Mouse (Mus musculus): ENCODE data around the gene Krt222.

DNA sequence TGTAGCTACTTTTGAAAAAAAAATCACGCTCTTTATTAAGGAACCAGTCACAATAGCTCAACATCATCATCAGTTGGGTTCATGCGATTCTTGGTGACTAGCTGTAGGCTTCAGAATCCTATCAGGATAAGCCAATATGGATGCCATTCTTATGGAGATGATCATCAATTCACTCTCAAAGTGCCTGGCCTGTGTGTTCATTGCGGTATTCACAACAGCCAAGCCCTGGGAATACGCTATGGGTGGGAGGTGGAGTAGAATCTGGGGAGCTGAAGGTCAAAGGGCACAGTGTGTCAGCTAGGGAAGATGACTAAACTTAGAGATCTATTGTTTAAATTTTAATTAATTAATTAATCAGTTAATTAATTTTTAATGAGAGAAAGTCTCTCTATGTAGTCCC is 4.0 kb upstream of the Krt222 start:
- TF ChIP-seq CTCF (conservative IDR thresholded peaks at IDR 0.05; ENCODE audit: insufficient read depth, insufficient read length, low read depth, low read length), result no peak
- no peak for TF ChIP-seq POLR2A (IDR thresholded peaks at IDR 0.05; ENCODE audit: low read depth, low read length)
